Mouse (Mus musculus): Measurements from ENCODE around the gene Mapk8ip2.
A peak's percentile ranks its signal among the peaks of the same experiment; 100 is the strongest.
"Not testable (repeated sequence)": the region's sequence is repeated elsewhere in the genome, so short reads cannot be mapped to it uniquely, and the experiment has no call there.

Mapk8ip2 gene

DNA sequence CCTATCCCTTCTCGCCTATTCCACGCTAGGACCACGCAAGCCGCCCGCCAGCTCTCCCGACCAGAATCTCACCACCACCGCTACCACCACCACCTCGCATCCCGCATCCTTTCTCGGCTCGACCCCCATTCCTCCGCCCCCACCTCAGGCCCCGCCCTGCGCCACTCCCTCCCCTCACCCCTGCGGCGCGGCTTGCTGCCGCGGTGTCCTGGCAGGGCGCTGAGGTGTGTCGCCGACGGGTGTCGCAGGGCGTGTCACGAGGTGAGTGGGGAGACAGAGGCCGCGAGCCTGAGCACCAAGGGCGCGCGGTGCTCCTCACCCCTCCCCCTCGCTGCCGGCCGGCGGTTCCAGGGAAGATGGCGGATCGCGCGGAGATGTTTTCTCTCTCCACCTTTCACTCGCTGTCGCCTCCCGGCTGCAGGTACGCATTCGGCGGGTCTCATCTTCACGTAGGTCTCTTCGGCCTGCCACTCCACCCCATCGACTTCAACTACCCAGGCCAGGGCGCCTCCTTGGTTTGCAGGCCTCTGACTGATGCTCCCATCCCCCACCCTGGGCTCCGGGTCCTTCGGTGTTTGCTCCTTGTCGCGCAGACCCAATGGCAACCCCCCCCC lies at the start of gene Mapk8ip2:
Gene Mapk8ip2, plus strand, starts transcription at position 49 of the 614 bp plus-strand sequence.
- DNase-seq (ENCODE audit: extremely low read depth, low read depth, low spot score) = no peak

- no peak for DNase-seq (ENCODE audit: extremely low read depth, low read depth, low spot score)
Observed at GRCm38 (mm10) chr15:89404831-89405623, 48.7 kb upstream of the Mapk8ip2 start.

DNA sequence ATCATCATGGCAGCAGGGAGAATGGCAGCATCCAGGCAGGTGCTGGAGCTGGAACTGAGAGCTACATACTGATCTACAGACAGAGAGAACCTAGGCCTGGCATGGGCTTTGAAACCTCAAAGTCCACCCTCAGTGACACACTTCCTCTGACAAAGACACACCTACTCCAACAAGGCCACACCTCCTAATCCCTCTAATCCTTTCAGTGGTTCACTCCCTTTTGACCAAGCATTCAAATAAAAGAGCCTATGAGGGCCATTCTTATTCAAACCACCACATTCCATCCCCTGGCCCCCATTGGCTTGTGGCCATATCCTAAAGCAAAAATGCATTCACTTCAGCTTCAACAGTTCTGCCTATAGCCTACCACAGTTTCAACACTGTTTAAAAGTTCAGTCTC lies 47.0 kb upstream of the Mapk8ip2 start:
- DNase-seq (ENCODE audit: extremely low read depth, low read depth, low spot score) = no peak

DNA sequence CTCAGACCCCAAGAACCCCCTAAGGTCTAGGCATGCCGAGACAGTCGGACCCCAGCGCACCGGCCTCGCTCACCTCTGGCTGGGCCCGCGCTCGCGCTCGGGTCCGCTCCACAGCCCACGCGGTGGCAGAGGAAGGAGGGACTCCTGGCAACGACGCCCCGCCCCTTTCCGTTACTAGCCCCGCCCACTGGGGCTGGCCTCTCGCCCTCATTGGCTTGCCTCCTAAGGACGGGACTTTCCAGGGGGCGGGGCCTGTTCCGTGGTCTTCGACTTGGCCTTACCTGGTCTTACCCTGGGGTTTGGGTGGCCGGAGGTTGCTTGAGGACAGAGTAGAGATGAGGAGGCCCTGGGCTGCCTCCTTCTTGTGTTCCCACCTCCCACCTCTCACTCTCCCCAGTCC lies 43.6 kb upstream of the Mapk8ip2 start, which contains the start of gene Syce3:
Gene Syce3, minus strand, starts transcription at position 386 of the 400 bp plus-strand sequence.
- DNase-seq (ENCODE audit: extremely low read depth, low read depth, low spot score) = no peak

DNA sequence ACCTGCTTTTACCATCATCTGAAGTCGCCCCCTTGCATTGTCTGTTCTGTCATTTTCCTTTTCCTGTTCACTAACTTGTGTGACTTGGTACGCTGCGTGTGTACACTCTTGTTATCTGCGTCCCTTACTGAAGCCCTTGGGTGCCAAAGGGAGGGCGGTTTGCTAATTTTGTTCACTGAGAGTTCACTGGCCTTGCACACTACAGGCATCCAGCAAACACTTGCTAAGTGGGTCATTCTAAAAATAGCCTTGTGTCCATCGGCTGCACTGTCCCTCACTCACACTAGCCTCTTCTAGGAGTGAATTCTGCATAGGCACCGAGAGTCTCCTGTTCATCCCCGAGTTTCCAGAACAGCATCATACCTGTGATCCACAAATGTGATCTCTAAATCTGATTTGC lies 38.4 kb upstream of the Mapk8ip2 start:
- DNase-seq (ENCODE audit: extremely low read depth, low read depth, low spot score) = no peak

DNA sequence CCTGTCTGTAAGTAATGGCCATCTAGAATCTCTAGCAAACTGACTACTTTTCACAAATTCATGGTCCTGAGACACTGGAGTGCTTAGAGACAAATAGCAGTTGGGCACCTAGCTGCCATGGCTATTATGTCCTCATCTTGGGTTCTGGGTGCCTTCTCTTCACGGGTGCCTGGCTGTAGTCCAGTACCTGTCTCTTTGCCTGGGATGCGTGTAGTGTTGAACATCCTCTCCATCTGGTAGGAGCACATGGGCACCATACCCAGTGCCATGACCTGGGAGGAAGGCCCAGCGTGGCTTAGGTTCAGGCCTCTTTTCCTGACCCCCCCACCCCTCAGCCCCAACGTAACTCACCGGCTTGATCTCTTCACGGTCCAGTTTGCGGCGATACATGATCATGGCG lies 31.8 kb upstream of the Mapk8ip2 start:
- no peak for DNase-seq (ENCODE audit: extremely low read depth, low read depth, low spot score)

DNA sequence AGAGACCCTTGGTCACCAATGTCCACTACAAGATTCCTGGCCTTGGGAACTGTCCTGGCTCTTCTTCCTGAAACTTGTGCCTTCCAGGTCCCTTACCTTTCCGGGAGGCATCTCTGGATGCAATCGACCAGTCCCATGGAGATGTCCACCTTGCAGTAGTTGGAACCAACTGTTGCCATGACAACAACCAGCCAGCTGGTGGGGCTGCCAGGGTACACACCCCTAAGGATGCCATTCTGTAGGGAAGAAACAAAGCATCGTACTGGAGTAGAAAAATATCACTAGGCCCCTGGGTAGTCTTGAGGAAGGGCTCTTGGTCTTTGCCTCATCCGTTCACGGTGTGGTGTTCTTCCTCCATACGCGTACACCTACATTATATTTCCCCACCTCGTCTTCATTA lies 29.1 kb upstream of the Mapk8ip2 start:
- no peak for DNase-seq (ENCODE audit: extremely low read depth, low read depth, low spot score)

GRCm38 (mm10) chr15:89425711-89426121 lies 28.0 kb upstream of the Mapk8ip2 start, which contains the start of gene Cpt1b:
Gene Cpt1b (minus strand): TSS chr15:89425863.
- no peak for DNase-seq (ENCODE audit: extremely low read depth, low read depth, low spot score)

- no peak for DNase-seq (ENCODE audit: extremely low read depth, low read depth, low spot score)
Observed at GRCm38 (mm10) chr15:89426716-89427115, 27.0 kb upstream of the Mapk8ip2 start.

GRCm38 (mm10) chr15:89428136-89428790 lies 25.4 kb upstream of the Mapk8ip2 start:
- DNase-seq (ENCODE audit: extremely low read depth, low read depth, low spot score) = no peak

GRCm38 (mm10) chr15:89428821-89429351 lies 24.8 kb upstream of the Mapk8ip2 start:
- no peak for DNase-seq (ENCODE audit: extremely low read depth, low read depth, low spot score)

DNA sequence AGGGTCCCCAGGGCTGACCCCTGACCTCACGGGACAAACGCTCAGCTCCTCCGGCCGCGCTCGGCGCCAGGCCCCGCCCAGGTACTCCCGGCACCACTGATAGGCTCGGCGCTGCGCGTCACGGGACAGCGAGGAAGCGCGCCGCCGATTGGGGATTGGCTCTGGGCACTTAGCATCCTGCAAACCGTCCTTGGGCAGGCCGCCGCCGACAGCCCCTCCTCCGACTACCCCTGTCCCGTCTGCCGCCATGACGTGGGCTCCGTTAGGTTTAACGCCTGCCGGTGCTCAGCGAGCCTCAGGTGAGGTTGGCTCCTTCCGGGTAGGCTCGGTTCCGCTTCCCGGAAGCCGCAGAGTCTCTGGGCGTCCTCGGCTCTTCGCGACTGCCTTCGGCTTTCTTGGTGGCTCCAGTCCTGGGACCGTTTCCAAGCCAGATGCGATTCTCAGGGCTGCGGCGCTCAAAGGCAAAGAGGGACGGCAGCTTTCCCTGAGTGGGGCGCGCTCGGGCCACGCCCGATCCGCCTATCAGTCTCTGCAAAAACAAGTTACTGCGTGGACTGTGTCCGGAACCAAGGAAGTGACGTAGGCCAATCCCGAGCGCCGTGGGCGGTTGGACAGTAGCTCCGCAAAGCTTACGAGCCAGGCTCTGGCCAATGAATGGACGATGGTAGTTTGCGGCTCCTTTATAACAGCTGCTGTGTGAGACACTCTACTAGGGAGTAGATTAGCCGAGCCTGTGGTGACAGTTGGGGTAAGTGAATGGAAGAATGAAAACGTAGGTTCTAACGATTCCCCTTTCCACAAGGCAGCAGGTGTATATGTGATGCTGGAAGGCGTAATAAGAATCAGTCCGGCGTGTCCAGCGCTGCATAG lies 24.1 kb upstream of the Mapk8ip2 start, which contains the start of the genes C730034F03Rik, Gm44502 and Chkb:
Gene C730034F03Rik, plus strand, starts transcription at position 238 of the 870 bp plus-strand sequence.
Gene Gm44502, minus strand, starts transcription at position 345 of the 870 bp plus-strand sequence.
Gene Chkb, minus strand, starts transcription at position 557 of the 870 bp plus-strand sequence.
- peak; percentile 62 for DNase-seq (ENCODE audit: extremely low read depth, low read depth, low spot score)

GRCm38 (mm10) chr15:89430341-89430740 lies 23.4 kb upstream of the Mapk8ip2 start:
- DNase-seq (ENCODE audit: extremely low read depth, low read depth, low spot score) = no peak

- DNase-seq (ENCODE audit: extremely low read depth, low read depth, low spot score) = not testable (repeated sequence)
Observed at GRCm38 (mm10) chr15:89430771-89431170, 22.9 kb upstream of the Mapk8ip2 start.

DNA sequence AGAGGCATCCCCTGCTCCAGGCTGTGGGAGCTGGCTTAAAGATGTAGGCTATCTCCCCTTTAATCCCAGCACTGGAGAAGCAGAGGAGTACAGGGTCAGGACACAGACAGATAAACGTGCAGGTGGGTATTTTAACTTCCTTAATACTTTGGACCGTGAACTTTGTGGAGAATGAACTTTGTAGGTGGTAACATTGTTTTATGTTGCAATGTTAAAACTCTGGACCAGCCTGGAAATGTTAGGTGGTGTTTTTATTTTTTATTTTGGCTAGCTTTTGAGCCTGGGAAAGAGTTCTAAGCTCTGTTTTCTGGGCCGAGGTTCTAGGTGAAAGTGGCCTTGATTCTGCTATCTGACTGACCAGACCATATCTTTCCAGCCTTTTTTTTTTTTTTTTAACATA lies 22.4 kb upstream of the Mapk8ip2 start:
- DNase-seq (ENCODE audit: extremely low read depth, low read depth, low spot score) = no peak

- DNase-seq (ENCODE audit: extremely low read depth, low read depth, low spot score) = no peak
Observed at GRCm38 (mm10) chr15:89431806-89432205, 21.9 kb upstream of the Mapk8ip2 start.

DNA sequence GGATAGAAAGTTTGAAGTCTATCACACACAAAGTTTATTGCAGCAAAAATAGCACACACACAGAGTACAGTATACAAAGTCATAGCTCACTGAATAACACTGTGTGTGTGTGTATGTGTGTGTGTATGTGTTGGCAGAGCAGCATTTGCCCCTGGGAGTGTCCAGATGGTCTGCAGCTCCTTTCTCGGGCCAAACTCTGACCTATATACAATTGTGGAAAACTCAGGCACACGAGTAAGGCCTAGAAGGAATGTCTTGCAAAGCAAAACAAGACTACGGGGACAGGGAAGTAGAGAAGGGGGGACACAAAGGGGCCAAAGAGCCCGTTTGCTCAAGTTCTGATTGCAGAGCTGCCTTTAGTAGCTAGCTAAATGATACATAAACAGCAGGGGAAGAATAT lies 20.8 kb upstream of the Mapk8ip2 start:
- DNase-seq (ENCODE audit: extremely low read depth, low read depth, low spot score) = no peak

DNA sequence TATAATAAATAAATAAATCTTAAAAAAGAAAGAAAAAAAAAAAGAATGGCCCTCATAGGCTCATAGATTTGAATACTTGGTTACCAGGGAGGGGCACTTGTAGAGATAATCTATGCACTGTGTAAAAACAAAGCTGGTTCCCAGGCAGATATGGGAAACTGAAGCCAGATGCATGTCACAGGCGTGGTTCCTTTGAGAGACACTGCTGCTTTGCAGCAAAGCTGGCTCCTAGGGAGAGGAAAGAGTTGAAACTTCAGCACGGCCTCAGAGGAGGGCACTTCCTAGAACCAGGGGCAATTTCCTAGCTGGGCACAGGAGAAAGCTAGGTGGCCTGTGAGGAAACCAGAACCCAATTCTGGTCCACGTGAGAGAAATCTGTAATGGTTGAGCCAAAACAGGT lies 19.6 kb upstream of the Mapk8ip2 start:
- no peak for DNase-seq (ENCODE audit: extremely low read depth, low read depth, low spot score)

DNA sequence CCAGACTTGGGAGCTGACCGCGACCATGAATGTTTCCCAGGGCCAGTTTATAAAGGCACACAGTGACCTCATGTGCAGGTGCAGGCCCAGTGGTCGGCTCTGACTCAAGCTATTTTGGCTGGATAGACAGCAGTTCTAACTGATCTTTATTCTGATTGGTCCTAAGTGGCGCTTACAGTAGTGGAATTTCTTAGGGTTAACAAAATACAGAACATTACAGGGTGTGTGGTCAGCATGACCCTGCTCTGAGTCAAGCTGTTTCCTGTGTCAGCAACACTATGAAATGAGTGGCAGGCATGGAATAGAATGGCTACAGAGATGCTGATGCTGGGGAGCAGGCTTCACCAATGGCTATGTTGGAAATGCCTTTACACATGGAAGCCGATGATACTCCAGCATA lies 17.8 kb upstream of the Mapk8ip2 start:
- DNase-seq (ENCODE audit: extremely low read depth, low read depth, low spot score) = no peak

DNA sequence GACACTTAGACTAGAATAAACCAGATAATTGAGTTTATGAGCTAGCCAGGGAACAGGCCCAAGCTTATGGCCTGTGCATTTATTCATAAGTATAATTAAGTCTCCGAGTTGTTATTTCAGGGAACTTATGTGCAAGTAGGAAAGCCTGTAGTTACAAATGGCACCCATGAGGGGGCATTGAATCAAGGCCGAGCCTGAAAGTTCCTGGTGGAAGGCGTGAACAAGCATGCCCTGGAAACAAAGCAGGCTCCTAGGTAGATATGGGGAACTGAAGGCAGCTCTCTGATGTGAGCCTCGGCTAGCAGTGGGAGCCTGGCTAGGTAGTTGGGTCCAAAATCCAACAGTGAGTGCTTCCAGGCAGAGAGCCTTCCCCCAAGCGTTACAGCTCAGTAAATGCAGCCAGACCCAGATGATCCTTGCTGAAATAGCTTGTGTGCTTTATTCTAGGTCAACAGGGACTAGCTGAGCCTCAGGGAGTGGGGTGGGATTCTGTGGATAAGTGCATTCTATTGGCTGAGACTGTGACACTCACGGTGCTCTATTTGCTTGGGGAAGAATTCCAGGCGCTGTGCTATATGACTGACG lies 11.1 kb upstream of the Mapk8ip2 start:
- DNase-seq (ENCODE audit: extremely low read depth, low read depth, low spot score) = no peak

Measured in fat pad, adult 2 months (tissue).